Mouse (Mus musculus): Measurements from ENCODE around the gene Pef1.
A peak's percentile ranks its signal among the peaks of the same experiment; 100 is the strongest.

DNA sequence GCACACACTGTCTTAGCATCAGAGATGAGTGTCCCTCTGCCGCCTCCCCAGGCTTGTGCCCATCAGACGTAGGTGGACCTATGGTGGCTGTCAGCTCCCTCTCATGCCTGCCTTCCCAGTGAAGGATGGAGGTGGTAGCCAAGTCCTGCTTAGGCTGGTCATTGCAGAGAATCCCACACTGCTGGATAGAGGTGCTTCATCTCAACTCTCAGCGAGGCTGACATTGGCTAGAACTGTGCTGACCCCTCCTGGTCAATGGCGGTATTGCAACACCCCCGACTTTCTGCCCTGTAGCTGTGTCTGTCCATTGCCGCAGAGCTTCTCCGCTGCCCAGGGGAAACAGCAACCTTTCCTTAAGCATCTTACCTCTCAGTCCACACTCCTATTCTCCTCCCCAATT is 15.1 kb upstream of the Pef1 start:
- TF ChIP-seq CTCF (IDR thresholded peaks at IDR 0.05; ENCODE audit: low read depth) (peak; percentile 99), EP300 (IDR thresholded peaks at IDR 0.05; ENCODE audit: low read depth) (no peak)
